10 mouse cellular contexts compared by ENCODE assay signal in the genomic region with DNA sequence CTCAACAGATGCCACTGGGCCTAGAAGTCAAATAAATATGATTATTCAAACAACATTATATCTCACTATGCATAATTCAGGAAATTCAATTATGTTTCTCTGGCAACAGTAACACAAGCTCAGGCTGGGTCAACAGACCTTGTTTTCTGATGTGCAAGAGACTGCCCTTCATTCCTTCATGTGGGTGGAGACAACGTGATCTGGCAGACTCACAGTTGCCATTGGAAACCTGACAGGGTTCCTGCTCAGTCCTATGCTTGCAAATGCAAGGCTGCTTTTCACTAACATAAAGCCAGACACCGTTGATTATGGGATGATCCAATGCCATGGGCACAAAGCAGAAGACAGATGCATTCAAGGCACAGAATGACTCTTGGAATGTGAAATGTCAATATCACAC.
DNase-seq lines count a peak whose midpoint lies in the region; ATAC-seq and TF ChIP-seq lines count a peak whose summit lies in the region.
"Had no signal": no experiment of that assay in that cellular context is flagged by ENCODE, and none has a peak within 500 bp of the region (broad histone marks: within the 10 kb centered on the region; RNA-seq: fewer than 3 reads in every experiment).

No protein-coding gene starts in this region.

- no peak for ATAC-seq in forebrain, embryonic 14.5 days
- no peak for ATAC-seq in forebrain, embryonic 13.5 days
- peak; percentile 47; the same call in 1 of the 2 replicates for ATAC-seq in stomach, embryonic 16.5 days (ENCODE audit: insufficient read depth, low FRiP score)
- no peak for ATAC-seq in stomach, postnatal 0 days (ENCODE audit: low FRiP score, low TSS enrichment)
- ATAC-seq: CD4-positive, CD25-positive, alpha-beta regulatory T cell, adult 4 months had no signal

- 58% methylated on average over 2 of the region's 2 CpGs for whole genome bisulfite sequencing in forebrain, embryonic 14.5 days
- WGBS in forebrain, embryonic 13.5 days, result 61% methylated on average over 2 of the region's 2 CpGs
- WGBS in stomach, embryonic 16.5 days, result 57% methylated on average over 2 of the region's 2 CpGs
- WGBS in stomach, postnatal 0 days, result 42% methylated on average over 2 of the region's 2 CpGs

- H3K9me3 ChIP-seq in forebrain, embryonic 14.5 days (replicated peaks; ENCODE audit: control insufficient read depth, low read length), result no peaks in the 10 kb centered on the region
- H3K9me3 ChIP-seq in forebrain, embryonic 13.5 days (replicated peaks), result no peaks in the 10 kb centered on the region
- H3K9me3 ChIP-seq in stomach, embryonic 16.5 days (replicated peaks; ENCODE audit: control insufficient read depth, low read length), result no peaks in the 10 kb centered on the region
- H3K9me3 ChIP-seq in stomach, postnatal 0 days (ENCODE audit: control insufficient read depth, low read length), result no peaks in the 10 kb centered on the region
- H3K9me3 ChIP-seq: lung, embryonic 15.5 days had no signal

- no peak for TF ChIP-seq CTCF in stomach, postnatal 0 days (IDR thresholded peaks at IDR 0.05; ENCODE audit: low read depth)

- no peak overlapping the region for H3K4me2 ChIP-seq in forebrain, embryonic 14.5 days (ENCODE audit: low read length)
- no peak overlapping the region for H3K4me2 ChIP-seq in forebrain, embryonic 13.5 days
- no peak overlapping the region for H3K4me2 ChIP-seq in stomach, embryonic 16.5 days (ENCODE audit: low read depth, low read length)
- no peak overlapping the region for H3K4me2 ChIP-seq in stomach, postnatal 0 days (replicated peaks; ENCODE audit: low read depth)
- H3K4me2 ChIP-seq: lung, embryonic 15.5 days had no signal

- H3K27ac ChIP-seq in forebrain, embryonic 14.5 days (ENCODE audit: low read depth, low read length), result no peak overlapping the region
- no peak overlapping the region for H3K27ac ChIP-seq in forebrain, embryonic 13.5 days
- no peak overlapping the region for H3K27ac ChIP-seq in stomach, embryonic 16.5 days (ENCODE audit: low read length)
- H3K27ac ChIP-seq in stomach, postnatal 0 days (replicated peaks), result no peak overlapping the region
- H3K27ac ChIP-seq: lung, embryonic 15.5 days had no signal

- H3K9ac ChIP-seq in forebrain, embryonic 14.5 days (ENCODE audit: low read length), result no peak overlapping the region
- no peak overlapping the region for H3K9ac ChIP-seq in forebrain, embryonic 13.5 days
- H3K9ac ChIP-seq in stomach, embryonic 16.5 days (ENCODE audit: low read length), result no peak overlapping the region
- H3K9ac ChIP-seq in stomach, postnatal 0 days (ENCODE audit: low read length), result no peak overlapping the region
- H3K9ac ChIP-seq: lung, embryonic 15.5 days had no signal

- H3K4me3 ChIP-seq in forebrain, embryonic 14.5 days (ENCODE audit: low read depth, low read length), result no peak overlapping the region
- no peak overlapping the region for H3K4me3 ChIP-seq in forebrain, embryonic 13.5 days
- H3K4me3 ChIP-seq in stomach, embryonic 16.5 days (replicated peaks; ENCODE audit: low read length), result no peak overlapping the region
- no peak overlapping the region for H3K4me3 ChIP-seq in stomach, postnatal 0 days (ENCODE audit: low read depth, low read length)
- H3K4me3 ChIP-seq: lung, embryonic 15.5 days had no signal

- no peaks in the 10 kb centered on the region for H3K27me3 ChIP-seq in forebrain, embryonic 14.5 days (replicated peaks; ENCODE audit: control insufficient read depth, insufficient read depth, low read length)
- peaks cover 3% of the 10 kb centered on the region for H3K27me3 ChIP-seq in forebrain, embryonic 13.5 days
- H3K27me3 ChIP-seq in stomach, embryonic 16.5 days (ENCODE audit: control insufficient read depth, insufficient read depth, low read length), result no peaks in the 10 kb centered on the region
- no peaks in the 10 kb centered on the region for H3K27me3 ChIP-seq in stomach, postnatal 0 days (ENCODE audit: control insufficient read depth, insufficient read depth, low read length)
- H3K27me3 ChIP-seq: lung, embryonic 15.5 days had no signal

- intact Hi-C loops in gastrocnemius, postnatal 14 days (cut with DNase I; ENCODE audit: low total_unique reads), result no loop called here

- no peaks in the 10 kb centered on the region for H3K36me3 ChIP-seq in forebrain, embryonic 14.5 days (ENCODE audit: control insufficient read depth, insufficient read depth, low read length)
- H3K36me3 ChIP-seq in forebrain, embryonic 13.5 days (ENCODE audit: poor library complexity, severe bottlenecking), result no peaks in the 10 kb centered on the region
- H3K36me3 ChIP-seq in stomach, embryonic 16.5 days (ENCODE audit: control insufficient read depth, insufficient read depth, low read length), result no peaks in the 10 kb centered on the region
- no peaks in the 10 kb centered on the region for H3K36me3 ChIP-seq in stomach, postnatal 0 days (ENCODE audit: control insufficient read depth, insufficient read depth, low read length)
- H3K36me3 ChIP-seq: lung, embryonic 15.5 days had no signal

- no peak for TF ChIP-seq EP300 in stomach, postnatal 0 days (optimal IDR thresholded peaks at IDR 0.05)

- peak; percentile 42 for DNase-seq in forebrain, embryonic 14.5 days (ENCODE audit: low spot score)
- no peak for DNase-seq in stomach, postnatal 0 days (ENCODE audit: low spot score)
- peak; percentile 67 for DNase-seq in layer of hippocampus, adult 9-11 months
- DNase-seq in gastrocnemius, postnatal 14 days, result no peak
- no peak for DNase-seq in lung, postnatal 4 days
- no peak for DNase-seq in lung, postnatal 14 days

- no peaks in the 10 kb centered on the region for H3K4me1 ChIP-seq in forebrain, embryonic 14.5 days (ENCODE audit: control insufficient read depth, insufficient read depth, low read length)
- H3K4me1 ChIP-seq in forebrain, embryonic 13.5 days, result 0 out of 2 replicates have a peak, but pooled peaks cover 7% of the 10 kb centered on the region
- H3K4me1 ChIP-seq in stomach, embryonic 16.5 days (ENCODE audit: control insufficient read depth, insufficient read depth, low read length), result no peaks in the 10 kb centered on the region
- H3K4me1 ChIP-seq in stomach, postnatal 0 days (replicated peaks; ENCODE audit: control insufficient read depth, insufficient read depth), result 0 out of 2 replicates have a peak, but pooled peaks cover 2% of the 10 kb centered on the region

Comparison
In these comparisons a context has a peak if more than half of its experiments do, and no peak if none do; other contexts are left out.
1. DNase-seq: peak in forebrain, embryonic 14.5 days (single experiment) and layer of hippocampus, adult 9-11 months (single experiment); none in stomach, postnatal 0 days (single experiment), gastrocnemius, postnatal 14 days (single experiment), lung, postnatal 4 days (0 of 2) and lung, postnatal 14 days (single experiment).